Mouse (Mus musculus): Measurements from ENCODE around the gene Gpr162.

Gene Gpr162

GRCm38 (mm10) chr6:124881821-124882220, 18.0 kb upstream of the Gpr162 start:
- no peak for DNase-seq (ENCODE audit: low spot score in 2 of 2)

GRCm38 (mm10) chr6:124879390-124879789, 15.6 kb upstream of the Gpr162 start:
- no peak for DNase-seq (ENCODE audit: low spot score in 2 of 2)

GRCm38 (mm10) chr6:124874348-124874747, 10.6 kb upstream of the Gpr162 start:
- no peak for DNase-seq (ENCODE audit: low spot score in 2 of 2)

- no peak for DNase-seq (ENCODE audit: low spot score in 2 of 2)
Measured at GRCm38 (mm10) chr6:124866560-124866959, 2.8 kb upstream of the Gpr162 start.

- no peak for DNase-seq (ENCODE audit: low spot score in 2 of 2)
Measured at GRCm38 (mm10) chr6:124865766-124866362, 2.1 kb upstream of the Gpr162 start.

- DNase-seq (ENCODE audit: low spot score in 2 of 2), result peak; percentile 15 to 25
Measured at GRCm38 (mm10) chr6:124863125-124863657, 592 bp downstream of the Gpr162 start.

GRCm38 (mm10) chr6:124862406-124863124, 1.2 kb downstream of the Gpr162 start:
- peak; percentile 39 to 51 for DNase-seq (ENCODE audit: low spot score in 2 of 2)

GRCm38 (mm10) chr6:124861802-124862201, 2.0 kb downstream of the Gpr162 start:
- DNase-seq (ENCODE audit: low spot score in 2 of 2), result peak in 1 of 2 experiments; percentile 20

GRCm38 (mm10) chr6:124861266-124861665, 2.5 kb downstream of the Gpr162 start:
- peak in 1 of 2 experiments; percentile 41 for DNase-seq (ENCODE audit: low spot score in 2 of 2)

GRCm38 (mm10) chr6:124860511-124860910, 3.3 kb downstream of the Gpr162 start:
- DNase-seq (ENCODE audit: low spot score in 2 of 2), result peak in 1 of 2 experiments; percentile 12

GRCm38 (mm10) chr6:124859725-124860124, 4.1 kb downstream of the Gpr162 start:
- DNase-seq (ENCODE audit: low spot score in 2 of 2), result peak; percentile 91 to 93

- DNase-seq (ENCODE audit: low spot score in 2 of 2), result no peak
Measured at GRCm38 (mm10) chr6:124858561-124859318, 5.0 kb downstream of the Gpr162 start.

- DNase-seq (ENCODE audit: low spot score in 2 of 2), result peak in 1 of 2 experiments; percentile 8
Measured at GRCm38 (mm10) chr6:124857840-124858530, 5.8 kb downstream of the Gpr162 start.

- peak; percentile 82 to 83 for DNase-seq (ENCODE audit: low spot score in 2 of 2)
Measured at GRCm38 (mm10) chr6:124856916-124857839, 6.6 kb downstream of the Gpr162 start, which contains the start of gene P3h3. Gene P3h3 (minus strand): TSS chr6:124857752.

GRCm38 (mm10) chr6:124856321-124856720, 7.5 kb downstream of the Gpr162 start:
- DNase-seq (ENCODE audit: low spot score in 2 of 2), result peak; percentile 47 to 63

- DNase-seq (ENCODE audit: low spot score in 2 of 2), result no peak
Measured at GRCm38 (mm10) chr6:124854647-124855046, 9.1 kb downstream of the Gpr162 start.

- no peak for DNase-seq (ENCODE audit: low spot score in 2 of 2)
Measured at GRCm38 (mm10) chr6:124850535-124850934, 13.2 kb downstream of the Gpr162 start.

- DNase-seq (ENCODE audit: low spot score in 2 of 2), result peak; percentile 97 to 98
Measured at GRCm38 (mm10) chr6:124847305-124847704, 16.5 kb downstream of the Gpr162 start.

GRCm38 (mm10) chr6:124840241-124841167, 23.3 kb downstream of the Gpr162 start, which contains the start of gene Gnb3:
Gene Gnb3 (minus strand): TSS chr6:124840275.
- DNase-seq (ENCODE audit: low spot score in 2 of 2), result no peak
